Mouse (Mus musculus): ENCODE measurements around the gene Gtpbp3.

The Gtpbp3 gene

DNA sequence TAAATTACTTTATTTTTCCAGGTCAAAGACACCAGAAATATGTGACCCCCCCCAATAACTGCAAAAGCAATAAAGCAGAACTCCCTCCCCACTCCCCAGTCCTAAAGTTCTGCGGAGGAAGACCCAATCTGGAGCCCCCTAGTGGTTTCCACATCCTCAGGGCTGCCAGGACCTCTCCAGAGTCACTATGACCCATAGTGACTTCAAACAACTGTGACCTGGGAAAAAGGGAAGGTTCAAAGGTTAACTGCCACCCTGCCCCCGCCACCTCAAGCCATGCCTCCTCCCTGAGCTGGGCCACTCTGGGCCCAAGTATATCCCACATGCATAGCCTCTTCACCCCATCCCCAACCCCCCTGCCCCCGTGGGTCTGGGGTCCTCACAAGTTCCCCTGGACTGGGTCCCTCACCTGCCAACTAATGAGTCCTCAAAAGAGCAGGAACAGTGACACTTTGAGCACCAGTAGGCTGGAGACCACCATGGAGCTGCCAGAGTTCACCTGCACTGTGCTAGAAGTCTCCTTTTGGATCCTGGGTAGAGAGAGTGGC is 46.4 kb downstream of the Gtpbp3 start:
- no peak for DNase-seq (ENCODE audit: low spot score)

DNA sequence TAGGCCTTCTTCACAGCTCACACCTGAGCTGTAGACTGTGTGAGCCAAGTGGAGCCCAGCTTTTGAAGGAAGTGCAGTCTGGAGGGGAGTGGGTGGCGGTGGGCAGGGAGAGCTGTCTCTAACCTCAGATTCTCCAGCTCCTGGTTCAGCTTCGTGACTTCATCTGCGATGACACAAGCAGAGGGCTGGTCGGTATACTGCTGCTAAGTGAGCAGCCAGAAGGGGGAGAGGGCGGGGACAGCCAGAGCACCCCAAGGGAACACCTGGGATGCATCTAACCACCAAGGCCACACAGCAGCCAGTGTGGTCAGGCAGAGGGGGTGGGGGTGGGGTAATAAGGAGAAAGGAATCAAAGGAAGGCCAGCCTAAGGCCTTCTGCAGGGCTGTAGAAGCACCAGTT is 47.8 kb downstream of the Gtpbp3 start:
- no peak for DNase-seq (ENCODE audit: low spot score)

DNA sequence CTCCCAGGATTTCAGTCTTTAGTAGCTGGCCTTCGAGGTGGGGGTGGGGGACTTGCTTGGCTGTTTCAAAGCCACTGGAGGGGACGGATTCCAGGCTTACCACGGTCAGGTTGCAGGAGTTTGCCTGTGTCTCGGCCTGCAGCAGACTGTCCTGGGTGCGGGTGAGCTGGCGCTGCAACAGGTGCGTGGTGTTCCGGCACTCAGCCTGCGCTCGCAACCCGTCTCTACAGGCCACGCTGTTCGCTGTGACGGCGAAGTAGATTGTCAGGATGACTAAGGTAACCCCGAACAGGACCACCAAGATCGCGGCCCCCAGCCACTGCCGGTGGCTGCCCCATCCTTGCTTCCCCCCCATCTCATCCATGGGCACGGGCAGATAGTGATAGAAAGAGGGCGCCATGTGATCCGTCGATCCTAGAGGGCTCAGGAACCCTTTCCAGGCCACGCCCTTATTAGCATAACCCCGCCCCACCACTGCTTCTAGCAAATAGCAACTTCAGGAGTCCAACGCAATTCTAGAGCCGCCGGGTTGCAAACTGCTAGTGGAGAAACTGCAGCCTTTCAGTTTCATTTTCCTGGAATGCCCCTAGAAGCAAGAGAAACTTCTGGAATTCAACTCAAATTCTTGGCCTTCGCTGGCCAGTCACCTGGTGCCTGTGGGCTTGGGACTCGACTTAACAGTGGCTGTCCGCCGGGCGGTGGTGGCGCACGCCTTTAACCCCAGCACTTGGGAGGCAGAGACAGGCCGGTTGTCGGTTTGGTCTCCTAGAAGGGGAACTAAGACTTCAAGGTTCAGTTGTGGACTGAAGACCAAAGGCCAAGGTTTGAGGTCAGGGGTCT is 49.3 kb downstream of the Gtpbp3 start, which contains the start of gene Bst2:
Gene Bst2 (minus strand): TSS at position 429 of the 840 bp plus-strand sequence.
- DNase-seq (ENCODE audit: low spot score): peak; percentile 96

DNA sequence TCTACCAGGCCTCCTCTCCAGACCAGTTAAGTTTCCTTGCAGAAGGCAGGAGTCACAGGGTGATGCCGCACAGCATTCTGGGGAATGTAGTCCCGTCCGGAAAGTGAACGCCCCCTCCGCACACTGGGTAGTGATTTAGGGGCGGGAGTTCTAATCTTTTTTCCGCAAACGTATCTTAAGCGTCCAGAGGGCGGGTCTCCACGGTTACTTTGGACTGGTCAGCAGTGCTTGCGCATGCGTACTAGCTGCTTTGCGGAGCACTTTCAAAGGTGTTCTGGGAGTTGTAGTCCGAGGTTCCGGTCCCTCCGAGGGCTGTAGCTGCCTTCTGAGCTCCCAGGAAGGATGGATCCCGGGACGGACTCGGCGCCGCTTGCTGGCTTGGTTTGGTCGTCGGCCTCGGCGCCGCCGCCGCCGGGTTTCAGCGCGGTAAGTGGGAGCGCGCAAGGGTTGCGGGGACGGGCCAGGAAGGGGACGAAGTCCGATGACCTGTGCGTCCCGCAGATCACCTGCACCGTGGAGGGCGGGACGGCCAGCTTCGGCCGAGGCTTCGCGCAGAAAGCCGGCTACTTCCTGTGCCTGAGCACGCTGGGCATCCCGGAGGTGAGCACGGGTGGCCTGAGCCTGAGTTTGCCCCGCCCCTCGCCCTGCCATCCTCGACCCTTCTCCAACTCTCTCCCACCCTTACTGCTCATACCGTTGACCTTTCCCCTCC is 54.9 kb downstream of the Gtpbp3 start, which contains the start of gene Mvb12a:
Gene Mvb12a (plus strand): TSS at position 291 of the 712 bp plus-strand sequence.
- peak; percentile 99 for DNase-seq (ENCODE audit: low spot score)

DNA sequence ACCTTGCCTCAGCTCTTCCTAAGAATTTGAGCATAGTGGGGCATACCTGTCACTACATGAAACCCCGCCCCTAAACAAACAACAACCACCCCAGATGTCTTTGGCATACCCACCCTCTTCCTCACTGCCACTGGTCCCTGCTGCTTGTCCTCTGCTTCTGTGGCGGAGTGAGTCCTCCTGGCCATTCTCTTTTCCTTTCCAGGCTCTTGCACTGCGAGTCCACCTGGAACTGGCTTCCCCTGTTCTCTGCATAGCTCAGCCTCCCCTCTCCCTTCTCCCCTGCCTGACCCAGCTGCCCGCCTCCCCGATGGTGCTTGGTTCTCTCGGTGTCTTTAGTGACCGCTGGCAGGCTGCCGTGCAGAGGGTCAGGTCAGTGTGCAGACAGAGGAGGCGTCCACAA is 55.9 kb downstream of the Gtpbp3 start:
- no peak for DNase-seq (ENCODE audit: low spot score)

DNA sequence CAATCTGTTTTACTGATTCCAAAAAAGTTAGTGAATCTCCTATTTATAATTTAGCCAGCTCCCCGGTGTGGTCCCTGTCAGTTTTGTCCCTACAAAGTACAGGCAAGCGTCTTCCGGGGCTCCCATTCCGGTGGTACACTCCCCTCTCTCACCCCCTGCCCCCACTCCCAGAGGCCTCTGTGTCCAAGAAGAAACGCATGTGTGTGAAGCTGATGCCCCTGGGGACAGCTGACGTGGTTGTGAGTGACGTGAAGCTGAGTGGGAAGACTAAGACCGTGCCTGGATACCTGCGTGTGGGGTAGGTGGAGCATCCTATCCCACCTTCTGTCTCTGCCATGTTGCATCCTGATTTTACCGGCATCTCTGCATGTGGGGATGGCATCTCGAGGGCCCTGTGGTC is 57.1 kb downstream of the Gtpbp3 start:
- DNase-seq (ENCODE audit: low spot score): no peak

DNA sequence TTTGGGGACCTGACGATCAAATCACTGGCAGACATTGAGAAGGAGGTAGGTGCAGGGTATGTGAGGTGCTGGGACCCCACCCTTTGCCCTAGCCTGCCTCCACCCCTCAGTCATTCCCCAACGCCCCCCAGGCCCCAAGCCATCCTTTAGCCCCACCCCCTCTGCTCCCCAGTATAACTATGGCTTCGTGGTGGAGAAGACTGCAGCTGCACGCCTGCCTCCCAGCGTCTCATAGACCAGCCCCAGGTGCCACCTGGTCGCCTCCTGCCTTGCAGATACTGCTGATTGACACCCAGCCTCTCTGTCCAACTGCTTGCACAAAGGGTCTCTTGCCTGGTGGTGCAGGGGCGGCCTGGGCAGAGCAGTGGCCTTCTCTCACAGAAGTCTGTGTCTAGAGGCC is 59.7 kb downstream of the Gtpbp3 start:
- DNase-seq (ENCODE audit: low spot score): no peak
